Mouse (Mus musculus) left cerebral cortex, adult 9 months (tissue): Measurements from ENCODE around the gene Ehd1.
A peak's percentile ranks its signal among the peaks of the same experiment; 100 is the strongest.

Experiments used
- DNase-seq, 2 experiments: peaks; one replicate each; pipeline ENCODE4 v3.0.0; 2022; ENCODE audit warnings: low spot score in 2 of 2

The Ehd1 gene

GRCm38 (mm10) chr19:6333761-6334595, 57.5 kb downstream of the Ehd1 start:
- no peak for DNase-seq

DNA sequence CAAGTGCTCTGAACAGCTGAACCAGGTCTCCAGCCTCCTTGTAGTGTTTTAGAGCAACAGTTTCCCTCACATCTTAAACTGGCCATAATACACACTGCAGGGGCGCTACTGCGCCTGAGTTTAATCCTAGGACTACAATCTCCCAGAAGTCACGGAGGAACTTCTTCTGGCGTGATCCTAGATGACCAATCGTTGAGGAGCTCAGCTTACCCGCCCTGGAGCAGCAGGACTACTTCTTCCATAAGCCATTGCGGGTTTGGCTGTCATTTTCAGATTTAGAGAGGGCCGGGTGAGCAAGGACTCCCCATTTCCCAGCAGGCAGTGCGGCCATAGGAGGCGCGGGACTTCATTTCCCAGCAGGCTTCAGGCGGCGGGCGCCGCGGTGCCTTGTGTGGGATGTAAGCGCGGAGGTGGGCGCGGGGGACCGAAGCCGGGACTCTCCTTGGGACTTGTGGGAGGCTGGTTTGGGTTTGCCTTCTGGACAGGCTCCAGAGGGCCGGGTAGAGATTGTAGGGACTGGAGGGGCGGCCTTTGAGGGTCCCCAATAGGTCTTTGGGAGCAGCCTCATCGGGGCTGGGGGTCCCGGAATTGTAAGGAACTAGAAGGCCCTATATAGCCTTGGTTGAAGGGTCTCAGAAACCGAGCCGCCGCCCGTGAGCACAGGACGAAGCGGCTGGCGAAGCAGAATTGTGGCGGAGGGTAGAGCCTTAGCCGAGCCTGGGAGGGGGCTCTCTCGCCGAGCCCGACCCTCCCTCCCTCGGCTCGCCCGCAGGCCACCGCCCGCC, 58.3 kb downstream of the Ehd1 start, which contains the start of gene Men1:
Gene Men1 (plus strand): TSS at position 307 of the 785 bp plus-strand sequence.
- DNase-seq: peak; percentile 97 to 98

GRCm38 (mm10) chr19:6335458-6335827, 58.9 kb downstream of the Ehd1 start:
- DNase-seq: no peak

DNA sequence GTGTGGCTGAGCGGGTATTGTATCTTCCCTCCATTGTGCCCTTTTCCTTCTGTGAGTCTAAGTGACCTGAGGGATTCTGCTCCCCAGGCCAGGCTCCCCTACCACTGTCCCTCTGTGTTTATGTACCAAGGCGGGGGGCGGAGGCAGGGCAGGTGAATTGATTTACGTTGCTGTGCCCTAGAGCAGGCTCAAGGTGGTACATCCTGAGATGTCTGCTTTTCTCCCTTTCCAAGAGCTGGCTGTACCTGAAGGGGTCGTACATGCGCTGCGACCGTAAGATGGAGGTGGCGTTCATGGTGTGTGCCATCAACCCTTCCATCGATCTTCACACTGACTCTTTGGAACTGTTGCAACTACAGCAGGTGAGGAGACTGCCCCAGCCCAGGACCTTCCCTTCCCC, 60.4 kb downstream of the Ehd1 start:
- no peak for DNase-seq

DNA sequence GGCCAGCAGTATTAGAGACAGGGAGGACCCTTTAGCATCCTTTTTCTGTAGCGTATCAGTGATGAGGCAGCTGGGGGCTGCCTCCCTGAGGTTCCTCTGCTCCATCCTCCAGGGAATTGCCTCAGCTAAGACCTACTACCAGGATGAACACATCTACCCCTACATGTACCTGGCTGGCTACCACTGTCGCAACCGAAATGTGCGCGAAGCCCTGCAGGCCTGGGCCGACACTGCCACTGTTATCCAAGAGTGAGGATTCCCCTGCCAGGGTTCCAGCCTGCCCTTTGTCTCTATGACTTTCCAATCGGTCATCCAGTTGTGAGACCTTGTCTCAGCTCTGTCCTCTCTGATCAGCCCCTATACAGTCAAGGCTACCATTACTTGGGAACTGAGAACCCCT, 61.6 kb downstream of the Ehd1 start:
- DNase-seq: no peak

- DNase-seq: no peak
Measured at GRCm38 (mm10) chr19:6338716-6339115, 62.2 kb downstream of the Ehd1 start.

DNA sequence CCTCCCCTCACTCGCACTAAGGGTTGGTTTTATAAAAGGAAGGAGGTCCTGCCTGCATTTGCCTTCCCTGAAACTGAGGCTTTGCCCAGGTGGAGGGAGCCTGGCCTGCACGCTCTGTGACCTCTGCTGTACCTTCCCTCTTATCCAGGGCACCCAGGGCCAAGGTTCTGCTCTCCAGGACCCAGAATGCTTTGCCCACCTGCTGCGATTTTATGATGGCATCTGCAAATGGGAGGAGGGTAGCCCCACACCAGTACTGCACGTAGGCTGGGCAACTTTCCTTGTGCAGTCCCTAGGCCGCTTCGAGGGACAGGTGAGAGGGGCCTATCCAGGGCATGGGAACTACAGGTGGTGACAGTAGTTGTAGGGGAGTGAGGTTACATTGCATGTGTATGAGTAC, 62.7 kb downstream of the Ehd1 start:
- no peak for DNase-seq

- no peak for DNase-seq
Measured at GRCm38 (mm10) chr19:6339890-6340504, 63.5 kb downstream of the Ehd1 start.

DNA sequence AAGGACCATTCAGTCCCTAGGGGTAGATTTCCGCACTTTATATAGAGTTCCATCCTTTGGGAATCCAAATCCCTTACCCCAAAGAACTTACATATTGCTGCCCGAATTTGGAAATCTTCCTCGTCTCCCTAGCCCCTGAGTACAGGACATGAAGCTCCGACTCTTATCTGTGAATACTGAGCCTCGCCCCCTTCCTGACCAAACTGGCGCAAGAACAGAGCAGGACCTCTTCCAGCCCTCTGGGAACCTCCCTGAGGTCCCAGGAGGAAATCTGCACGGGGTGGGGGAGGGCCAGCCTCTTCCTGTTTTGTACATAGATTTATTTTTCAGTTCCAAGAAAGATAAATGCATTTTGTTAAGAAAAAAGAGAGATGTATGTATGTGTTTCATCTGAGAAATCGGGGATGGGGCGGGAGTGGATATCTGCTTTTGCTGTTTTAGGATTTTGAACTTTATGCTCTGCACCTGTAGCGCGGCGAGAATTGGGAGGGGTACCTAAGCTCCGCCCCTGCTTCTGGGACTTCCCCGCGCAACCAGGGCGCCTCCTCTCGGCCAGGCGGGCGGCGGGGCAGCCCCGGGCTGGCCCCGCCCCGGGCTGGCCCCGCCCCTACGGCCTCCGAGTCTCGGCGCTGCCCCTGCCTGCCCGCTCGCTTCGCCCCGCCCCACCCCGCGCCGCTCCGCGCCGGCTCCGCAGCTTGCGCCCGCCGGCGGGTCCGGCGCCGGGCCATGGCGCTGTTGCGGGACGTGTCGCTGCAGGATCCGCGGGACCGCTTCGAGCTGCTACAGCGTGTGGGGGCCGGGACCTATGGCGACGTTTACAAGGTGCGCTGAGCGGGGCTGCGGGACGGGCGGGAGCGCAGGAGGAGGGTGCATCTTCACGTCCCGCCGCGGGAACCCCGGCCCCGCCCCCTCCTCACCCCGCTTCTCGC, 64.3 kb downstream of the Ehd1 start, which contains the start of gene Map4k2:
Gene Map4k2 (plus strand): TSS at position 612 of the 929 bp plus-strand sequence.
- peak in 1 of 2 experiments; percentile 71 for DNase-seq

DNA sequence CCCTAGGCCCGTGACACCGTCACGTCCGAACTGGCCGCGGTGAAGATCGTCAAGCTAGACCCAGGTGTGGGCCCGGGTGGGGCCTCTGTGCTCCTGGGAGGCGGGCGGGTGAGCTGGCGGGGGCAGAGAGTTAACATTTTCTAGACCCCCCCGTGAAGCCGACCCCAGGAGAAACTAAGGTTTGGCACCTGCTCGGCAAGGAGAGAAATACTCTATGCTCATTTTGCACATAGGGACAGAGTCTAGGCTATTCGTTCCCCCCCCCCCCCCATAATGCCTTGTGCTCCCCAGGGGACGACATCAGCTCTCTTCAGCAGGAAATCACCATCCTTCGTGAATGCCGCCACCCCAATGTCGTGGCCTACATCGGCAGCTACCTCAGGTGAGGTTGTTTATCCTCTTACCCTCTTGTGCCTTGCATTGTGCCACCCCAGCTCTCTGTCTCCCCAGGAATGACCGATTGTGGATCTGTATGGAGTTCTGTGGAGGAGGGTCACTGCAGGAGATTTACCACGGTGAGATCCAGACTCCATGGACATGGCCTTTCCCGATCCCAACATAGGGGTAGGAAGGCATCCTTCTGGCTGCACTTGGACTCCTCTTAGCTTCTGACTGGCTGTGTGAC, 65.0 kb downstream of the Ehd1 start:
- DNase-seq: no peak

GRCm38 (mm10) chr19:6342276-6342933, 65.9 kb downstream of the Ehd1 start:
- no peak for DNase-seq

DNA sequence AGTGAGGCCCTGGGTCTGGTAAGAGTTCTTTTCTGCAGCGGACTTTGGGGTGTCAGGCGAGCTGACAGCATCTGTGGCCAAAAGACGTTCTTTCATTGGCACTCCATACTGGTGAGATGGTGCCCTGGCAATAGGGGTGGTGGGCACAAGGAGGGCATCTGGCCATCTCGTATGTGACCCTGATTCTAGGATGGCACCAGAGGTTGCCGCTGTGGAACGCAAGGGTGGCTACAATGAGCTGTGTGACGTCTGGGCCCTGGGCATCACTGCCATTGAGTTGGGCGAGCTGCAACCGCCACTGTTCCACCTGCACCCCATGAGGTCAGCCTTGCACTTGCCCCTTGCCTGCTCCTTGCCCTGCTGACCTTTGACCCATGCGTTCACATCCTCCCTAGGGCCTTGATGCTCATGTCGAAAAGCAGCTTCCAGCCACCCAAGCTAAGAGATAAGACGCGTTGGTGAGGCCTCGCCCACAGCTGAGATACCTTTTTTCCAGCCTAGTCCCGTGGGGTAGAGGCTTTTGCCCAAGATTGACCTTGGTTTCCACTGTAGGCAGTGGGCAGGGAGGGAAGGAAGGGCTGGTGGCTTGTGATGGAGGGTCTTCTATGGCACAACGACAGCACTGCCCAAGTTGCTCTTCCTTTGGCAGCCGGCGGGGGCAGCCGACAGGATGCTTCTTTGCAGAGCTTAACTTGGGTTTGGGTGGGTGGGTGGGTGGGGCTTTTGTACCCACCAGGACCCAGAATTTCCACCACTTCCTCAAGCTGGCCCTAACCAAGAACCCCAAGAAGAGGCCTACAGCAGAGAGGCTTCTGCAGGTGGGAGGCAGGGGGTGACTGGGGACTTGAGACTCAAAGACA, 66.8 kb downstream of the Ehd1 start:
- DNase-seq: no peak

DNA sequence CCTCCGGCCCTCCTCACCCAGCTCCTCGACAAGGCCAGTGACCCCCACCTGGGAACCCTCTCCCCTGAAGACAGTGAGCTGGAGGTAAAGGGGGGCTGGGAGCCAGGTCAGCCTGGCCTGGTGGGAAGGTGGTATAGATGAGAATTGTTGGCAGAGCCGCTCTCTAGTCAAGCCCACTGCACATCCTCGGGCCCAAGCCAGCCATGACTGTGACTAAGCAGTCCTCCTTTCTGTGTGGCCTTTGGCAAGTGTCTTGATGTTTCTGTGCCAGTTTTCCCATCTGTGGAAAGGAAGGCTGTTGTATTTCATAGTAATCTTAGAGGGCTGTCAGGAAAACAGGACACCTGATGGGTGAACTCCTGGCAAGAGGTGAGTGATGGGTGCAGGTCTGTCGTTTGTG, 67.5 kb downstream of the Ehd1 start:
- DNase-seq: no peak

DNA sequence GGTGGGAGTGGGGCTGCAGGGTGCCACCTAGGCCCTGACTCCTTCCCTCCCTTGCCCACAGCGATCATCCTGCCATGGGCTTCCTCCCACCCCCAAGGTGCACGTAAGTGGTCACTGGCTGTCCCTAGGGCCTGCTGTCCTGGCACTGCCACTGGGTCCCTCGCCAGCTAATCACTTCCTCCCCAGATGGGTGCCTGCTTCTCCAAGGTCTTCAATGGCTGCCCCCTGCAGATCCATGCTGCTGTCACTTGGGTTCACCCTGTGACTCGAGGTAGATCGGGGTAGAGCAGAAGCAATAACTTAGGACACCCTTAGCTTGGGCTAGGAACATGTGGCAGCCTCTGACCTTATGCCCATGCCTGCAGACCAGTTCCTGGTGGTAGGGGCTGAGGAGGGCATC, 69.5 kb downstream of the Ehd1 start:
- no peak for DNase-seq

- no peak for DNase-seq
Measured at GRCm38 (mm10) chr19:6346661-6347060, 70.1 kb downstream of the Ehd1 start.

- no peak for DNase-seq
Measured at GRCm38 (mm10) chr19:6347615-6348014, 71.1 kb downstream of the Ehd1 start.

GRCm38 (mm10) chr19:6348717-6349116, 72.2 kb downstream of the Ehd1 start:
- DNase-seq: no peak

GRCm38 (mm10) chr19:6349215-6349983, 72.9 kb downstream of the Ehd1 start:
- no peak for DNase-seq
